Mouse (Mus musculus) erythroblast, embryonic 14.5 days (primary cell): ENCODE data around the gene F2r. TPM values are rescaled to one million over a fixed set of nuclear protein-coding genes. Genes with fewer than 3 reads are reported as not detected.

Source experiments
- H3K27me3 ChIP-seq: 2 replicates; pipeline ENCODE4 v1.6.1; 2012; ENCODE audit warnings: inconsistent platforms; ENCODE audit not compliant: control insufficient read depth
- H3K36me3 ChIP-seq: 2 replicates; pipeline ENCODE4 v1.6.1; 2012; ENCODE audit warnings: mild to moderate bottlenecking, inconsistent platforms; ENCODE audit not compliant: control insufficient read depth
- H3K4me1 ChIP-seq: 2 replicates; pipeline ENCODE4 v1.6.1; 2012; ENCODE audit warnings: inconsistent platforms; ENCODE audit not compliant: control insufficient read depth
- H3K4me3 ChIP-seq: replicated peaks from 2 replicates; pipeline ENCODE3; 2012; ENCODE audit warnings: moderate library complexity, mild to moderate bottlenecking, inconsistent platforms
- H3K9me3 ChIP-seq: 2 replicates; pipeline ENCODE4 v1.6.1; 2012; ENCODE audit warnings: low read length, inconsistent platforms, mixed read lengths; ENCODE audit not compliant: control insufficient read depth
- GATA1 ChIP-seq: IDR thresholded peaks from 2 replicates; pipeline ENCODE4 v1.6.1; 2012; ENCODE audit warnings: low read length, inconsistent platforms, mixed read lengths
- TAL1 ChIP-seq: IDR thresholded peaks from 3 replicates; pipeline ENCODE4 v1.6.1; 2012; ENCODE audit warnings: low read length, inconsistent platforms, mixed read lengths
- polyA plus RNA-seq: library from polyadenylated mRNA; stranded (reverse); fragments of >175 nt; gene quantifications from 2 replicates; pipeline ENCODE4 v1.2.3, GENCODE M21; 2012

The F2r gene
- polyA plus RNA-seq, 1 experiment: 0.76 TPM

- Histone ChIP-seq H3K4me3 (no peak overlapping the region), H3K4me1 (peaks cover 3% of the 10 kb centered on the region), H3K36me3 (peaks cover 14% of the 10 kb centered on the region), H3K27me3 (no peaks in the 10 kb centered on the region), H3K9me3 (no peaks in the 10 kb centered on the region)
- TF ChIP-seq GATA1: no peak
- TF ChIP-seq TAL1: no peak
Measured at GRCm38 (mm10) chr13:95649941-95650340, 31.7 kb upstream of the F2r start.

- peaks cover 20% of the 10 kb centered on the region for H3K36me3 ChIP-seq
- H3K4me3 ChIP-seq: no peak overlapping the region
- no peaks in the 10 kb centered on the region for H3K4me1 ChIP-seq
- TF ChIP-seq TAL1: no peak
- TF ChIP-seq GATA1: no peak
- H3K27me3 ChIP-seq: no peaks in the 10 kb centered on the region
- H3K9me3 ChIP-seq: no peaks in the 10 kb centered on the region
Measured at GRCm38 (mm10) chr13:95647248-95647647, 29.0 kb upstream of the F2r start.

- H3K36me3 ChIP-seq: peaks cover 20% of the 10 kb centered on the region
Measured at GRCm38 (mm10) chr13:95646687-95647111, 28.4 kb upstream of the F2r start.

GRCm38 (mm10) chr13:95643740-95644139 is 25.5 kb upstream of the F2r start:
- Histone ChIP-seq H3K4me1 (no peaks in the 10 kb centered on the region; the same call in 1 of the 2 replicates), H3K36me3 (peaks cover 24% of the 10 kb centered on the region), H3K4me3 (no peak overlapping the region), H3K9me3 (no peaks in the 10 kb centered on the region), H3K27me3 (no peaks in the 10 kb centered on the region)
- TF ChIP-seq TAL1: no peak
- TF ChIP-seq GATA1: no peak

More at GRCm38 (mm10) chr13:95646687-95647111, 28.4 kb upstream of the F2r start:
- H3K4me3 ChIP-seq: no peak overlapping the region
- H3K9me3 ChIP-seq: no peaks in the 10 kb centered on the region
- no peaks in the 10 kb centered on the region for H3K27me3 ChIP-seq
- TF ChIP-seq TAL1: no peak
- no peak for TF ChIP-seq GATA1
- H3K4me1 ChIP-seq: no peaks in the 10 kb centered on the region

- Histone ChIP-seq H3K27me3 (no peaks in the 10 kb centered on the region), H3K9me3 (no peaks in the 10 kb centered on the region), H3K36me3 (peaks cover 21% of the 10 kb centered on the region), H3K4me1 (peaks cover 3% of the 10 kb centered on the region), H3K4me3 (no peak overlapping the region)
- TF ChIP-seq GATA1 (no peak), TAL1 (no peak)
Measured at GRCm38 (mm10) chr13:95641061-95641986, 23.0 kb upstream of the F2r start.

- H3K36me3 ChIP-seq: peaks cover 14% of the 10 kb centered on the region
- peaks cover 3% of the 10 kb centered on the region for H3K4me1 ChIP-seq
- TF ChIP-seq GATA1 (no peak), TAL1 (no peak)
- no peaks in the 10 kb centered on the region for H3K9me3 ChIP-seq
- no peak overlapping the region for H3K4me3 ChIP-seq
- no peaks in the 10 kb centered on the region for H3K27me3 ChIP-seq
Measured at GRCm38 (mm10) chr13:95640408-95640807, 22.1 kb upstream of the F2r start.

- no peaks in the 10 kb centered on the region for H3K9me3 ChIP-seq
Measured at GRCm38 (mm10) chr13:95639336-95640116, 21.2 kb upstream of the F2r start.

GRCm38 (mm10) chr13:95638894-95639293 is 20.6 kb upstream of the F2r start:
- Histone ChIP-seq H3K4me1 (peaks cover 3% of the 10 kb centered on the region), H3K4me3 (no peak overlapping the region), H3K36me3 (peaks cover 10% of the 10 kb centered on the region), H3K27me3 (no peaks in the 10 kb centered on the region), H3K9me3 (no peaks in the 10 kb centered on the region)
- TF ChIP-seq GATA1: no peak
- no peak for TF ChIP-seq TAL1

More at GRCm38 (mm10) chr13:95639336-95640116, 21.2 kb upstream of the F2r start:
- Histone ChIP-seq H3K36me3 (peaks cover 10% of the 10 kb centered on the region), H3K27me3 (no peaks in the 10 kb centered on the region), H3K4me1 (peaks cover 3% of the 10 kb centered on the region), H3K4me3 (no peak overlapping the region)
- TF ChIP-seq GATA1 (no peak), TAL1 (no peak)

GRCm38 (mm10) chr13:95637737-95638136 is 19.4 kb upstream of the F2r start:
- H3K9me3 ChIP-seq: no peaks in the 10 kb centered on the region
- H3K36me3 ChIP-seq: peaks cover 8% of the 10 kb centered on the region
- H3K4me1 ChIP-seq: peaks cover 3% of the 10 kb centered on the region
- no peaks in the 10 kb centered on the region for H3K27me3 ChIP-seq
- no peak overlapping the region for H3K4me3 ChIP-seq
- no peak for TF ChIP-seq TAL1
- no peak for TF ChIP-seq GATA1
